Mouse (Mus musculus) hindbrain, embryonic 13.5 days (tissue): ENCODE measurements at regions not wholly inside any gene's neighbourhood (a gene's known extent, or its start where the extent isn't known, plus 50 kb on each side); places are given as distances from the start of the nearest gene placed in this dataset.

ENCODE experiments used
- ATAC-seq: fragments of 200-750 bp; cut with Nextera tagmentation; 2 replicates; pipeline ENCODE4 v1.8.0; 2017; ENCODE audit warnings: moderate TSS enrichment; ENCODE audit not compliant: low FRiP score
- H3K27ac ChIP-seq: fragments of 300-500 bp; sonication (generic); 2 replicates; pipeline ENCODE4 v1.5.1; 2015; ENCODE audit warnings: inconsistent platforms, mild to moderate bottlenecking, moderate library complexity
- H3K27me3 ChIP-seq: fragments of 300-500 bp; sonication (generic); 2 replicates; pipeline ENCODE4 v1.6.1; 2015; ENCODE audit warnings: mild to moderate bottlenecking, inconsistent platforms
- H3K36me3 ChIP-seq: fragments of 300-500 bp; sonication (generic); 2 replicates; pipeline ENCODE4 v1.6.1; 2015; ENCODE audit warnings: mild to moderate bottlenecking, inconsistent platforms
- H3K4me1 ChIP-seq: fragments of 300-500 bp; sonication (generic); replicated peaks from 2 replicates; pipeline ENCODE4 v1.6.1; 2015; ENCODE audit warnings: inconsistent platforms
- H3K4me2 ChIP-seq: fragments of 300-500 bp; sonication (generic); 2 replicates; pipeline ENCODE4 v1.6.1; 2015; ENCODE audit warnings: inconsistent platforms, mild to moderate bottlenecking, moderate library complexity
- H3K4me3 ChIP-seq: fragments of 300-500 bp; sonication (generic); 2 replicates; pipeline ENCODE4 v1.5.1; 2015; ENCODE audit warnings: mild to moderate bottlenecking, inconsistent platforms
- H3K9ac ChIP-seq: fragments of 300-500 bp; sonication (generic); 2 replicates; pipeline ENCODE4 v1.6.1; 2015; ENCODE audit warnings: mild to moderate bottlenecking, inconsistent platforms
- H3K9me3 ChIP-seq: fragments of 300-500 bp; sonication (generic); 2 replicates; pipeline ENCODE4 v1.6.1; 2016; ENCODE audit warnings: inconsistent platforms
- WGBS: fragments of 180-500 bp; shearing (Covaris S2); methylation state at CpG from one replicate; pipeline ENCODE4 v1.1.7; 2015; 5-methylcytosine and 5-hydroxymethylcytosine counted together

- Histone ChIP-seq H3K27me3 (peaks cover 13% of the 10 kb centered on the region; the same call in 1 of the 2 replicates), H3K4me3 (no peak overlapping the region), H3K36me3 (no peaks in the 10 kb centered on the region), H3K9me3 (peaks cover 5% of the 10 kb centered on the region; the same call in 1 of the 2 replicates), H3K4me2 (peak overlapping the region; percentile 32), H3K9ac (peak overlapping the region; percentile 24; the same call in 1 of the 2 replicates), H3K27ac (peak overlapping the region; percentile 91), H3K4me1 (peaks cover 34% of the 10 kb centered on the region)
- peak; percentile 84 for ATAC-seq
- 8% methylated on average over 32 of the region's 32 CpGs for WGBS
These were observed 250.3 kb downstream of the Cryba4 start for GRCm38 (mm10) chr5:112001742-112002701.

- H3K36me3 ChIP-seq: no peaks in the 10 kb centered on the region
- ATAC-seq: no peak
- H3K9me3 ChIP-seq: peaks cover 8% of the 10 kb centered on the region; the same call in 1 of the 2 replicates
- H3K9ac ChIP-seq: no peak overlapping the region
- H3K27me3 ChIP-seq: peaks cover 9% of the 10 kb centered on the region; the same call in 1 of the 2 replicates
- no peak overlapping the region for H3K4me3 ChIP-seq
- H3K4me2 ChIP-seq: no peak overlapping the region
- H3K27ac ChIP-seq: peak overlapping the region; percentile 91
- WGBS: 41% methylated on average over 12 of the region's 12 CpGs
- peaks cover 33% of the 10 kb centered on the region for H3K4me1 ChIP-seq
These were observed 249.3 kb downstream of the Cryba4 start for GRCm38 (mm10) chr5:112002856-112003660.

- Histone ChIP-seq H3K4me2 (no peak overlapping the region), H3K27ac (no peak overlapping the region), H3K4me3 (no peak overlapping the region), H3K9ac (no peak overlapping the region), H3K27me3 (peaks cover 9% of the 10 kb centered on the region; the same call in 1 of the 2 replicates), H3K9me3 (peaks cover 8% of the 10 kb centered on the region; the same call in 1 of the 2 replicates), H3K4me1 (peaks cover 33% of the 10 kb centered on the region), H3K36me3 (no peaks in the 10 kb centered on the region)
- ATAC-seq: no peak
- 82% methylated on average over 3 of the region's 3 CpGs for WGBS
These were observed 248.3 kb downstream of the Cryba4 start for GRCm38 (mm10) chr5:112004041-112004440.

GRCm38 (mm10) chr5:112012505-112013164 is 239.7 kb downstream of the Cryba4 start:
- H3K4me1 ChIP-seq: peaks cover 28% of the 10 kb centered on the region
- H3K27ac ChIP-seq: peak overlapping the region; percentile 20; the same call in 1 of the 2 replicates
- no peak overlapping the region for H3K4me3 ChIP-seq
- 11% methylated on average over 9 of the region's 9 CpGs for WGBS
- H3K27me3 ChIP-seq: peaks cover 22% of the 10 kb centered on the region
- peak; percentile 46; the same call in 1 of the 2 replicates for ATAC-seq
- H3K9ac ChIP-seq: no peak overlapping the region
- H3K36me3 ChIP-seq: no peaks in the 10 kb centered on the region
- H3K4me2 ChIP-seq: no peak overlapping the region
- 0 out of 2 replicates have a peak, but pooled peaks cover 4% of the 10 kb centered on the region for H3K9me3 ChIP-seq

- no peak for ATAC-seq
- no peak overlapping the region for H3K4me3 ChIP-seq
- H3K4me2 ChIP-seq: no peak overlapping the region
- H3K27ac ChIP-seq: no peak overlapping the region
- H3K27me3 ChIP-seq: no peaks in the 10 kb centered on the region
- WGBS: 62% methylated on average over 7 of the region's 7 CpGs
- no peak overlapping the region for H3K9ac ChIP-seq
- 0 out of 2 replicates have a peak, but pooled peaks cover 4% of the 10 kb centered on the region for H3K9me3 ChIP-seq
- peaks cover 13% of the 10 kb centered on the region for H3K4me1 ChIP-seq
- H3K36me3 ChIP-seq: no peaks in the 10 kb centered on the region
These were observed 233.4 kb downstream of the Cryba4 start for GRCm38 (mm10) chr5:112018925-112019324.

DNA sequence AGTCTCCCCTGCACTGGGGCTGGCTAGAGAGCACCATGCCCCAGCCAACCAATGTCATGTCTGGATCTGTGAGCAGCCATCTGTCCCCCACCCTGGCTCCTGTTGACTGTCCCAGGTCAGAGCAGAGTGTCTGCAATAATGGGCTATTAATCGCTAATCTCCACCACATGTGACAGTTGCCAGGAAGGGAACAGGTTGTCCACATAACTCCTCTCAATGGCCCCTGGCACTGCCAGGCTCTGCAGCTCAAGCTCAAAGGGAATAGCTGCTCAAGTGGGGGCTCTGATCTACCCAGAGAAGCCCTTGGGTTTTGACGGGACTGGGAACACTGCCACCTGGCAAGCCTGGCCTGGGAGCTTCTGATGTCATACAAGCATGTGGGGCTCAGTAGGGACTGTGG is 231.4 kb downstream of the Cryba4 start:
- WGBS: 58% methylated on average over 2 of the region's 2 CpGs
- 0 out of 2 replicates have a peak, but pooled peaks have one; percentile 57 for ATAC-seq
- H3K27ac ChIP-seq: no peak overlapping the region

GRCm38 (mm10) chr5:112029955-112030354 is 222.4 kb downstream of the Cryba4 start:
- no peak overlapping the region for H3K4me2 ChIP-seq

More for the DNA sequence above, 231.4 kb downstream of the Cryba4 start:
- Histone ChIP-seq H3K4me3 (no peak overlapping the region), H3K4me2 (no peak overlapping the region), H3K27me3 (0 out of 2 replicates have a peak, but pooled peaks cover 6% of the 10 kb centered on the region), H3K9ac (no peak overlapping the region), H3K4me1 (0 out of 2 replicates have a peak, but pooled peaks cover 10% of the 10 kb centered on the region), H3K9me3 (no peaks in the 10 kb centered on the region), H3K36me3 (no peaks in the 10 kb centered on the region)

DNA sequence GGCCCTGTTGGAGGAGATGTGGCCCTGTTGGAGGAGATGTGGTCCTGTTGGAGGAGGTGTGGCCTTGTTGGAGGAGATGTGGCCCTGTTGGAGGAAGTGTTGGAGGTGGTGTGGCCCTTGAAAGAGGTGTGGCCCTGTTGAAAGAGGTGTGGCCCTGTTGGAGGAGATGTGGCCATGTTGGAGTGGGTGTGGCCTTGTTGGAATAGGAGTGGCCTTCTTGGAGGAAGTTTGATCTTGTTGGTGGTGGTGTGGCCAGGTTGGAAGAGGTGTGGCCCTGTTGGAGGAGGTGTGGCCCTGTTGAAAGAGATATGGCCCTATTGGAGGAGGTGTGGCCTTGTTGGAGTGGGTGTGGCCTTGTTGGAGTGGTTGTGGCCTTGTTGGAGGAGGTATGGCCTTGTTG is 220.3 kb downstream of the Cryba4 start:
- H3K4me3 ChIP-seq: no peak overlapping the region
- H3K9ac ChIP-seq: no peak overlapping the region
- no peaks in the 10 kb centered on the region for H3K9me3 ChIP-seq
- H3K27ac ChIP-seq: no peak overlapping the region
- H3K4me2 ChIP-seq: no peak overlapping the region
- H3K36me3 ChIP-seq: no peaks in the 10 kb centered on the region
- peaks cover 48% of the 10 kb centered on the region for H3K4me1 ChIP-seq
- ATAC-seq: no peak
- H3K27me3 ChIP-seq: peaks cover 8% of the 10 kb centered on the region; the same call in 1 of the 2 replicates

More at GRCm38 (mm10) chr5:112029955-112030354, 222.4 kb downstream of the Cryba4 start:
- peak; percentile 79 for ATAC-seq
- H3K9ac ChIP-seq: no peak overlapping the region
- WGBS: 15% methylated on average over 11 of the region's 11 CpGs
- H3K4me1 ChIP-seq: peaks cover 34% of the 10 kb centered on the region
- peaks cover 8% of the 10 kb centered on the region; the same call in 1 of the 2 replicates for H3K27me3 ChIP-seq
- H3K27ac ChIP-seq: peak overlapping the region; percentile 85
- H3K9me3 ChIP-seq: no peaks in the 10 kb centered on the region
- no peaks in the 10 kb centered on the region for H3K36me3 ChIP-seq
- no peak overlapping the region for H3K4me3 ChIP-seq

GRCm38 (mm10) chr5:112035426-112035825 is 216.9 kb downstream of the Cryba4 start:
- no peak for ATAC-seq
- no peak overlapping the region for H3K27ac ChIP-seq
- 59% methylated on average over 8 of the region's 8 CpGs for WGBS
- H3K27me3 ChIP-seq: peaks cover 8% of the 10 kb centered on the region; the same call in 1 of the 2 replicates
- H3K4me1 ChIP-seq: peaks cover 37% of the 10 kb centered on the region
- no peak overlapping the region for H3K4me2 ChIP-seq
- H3K9ac ChIP-seq: no peak overlapping the region
- no peaks in the 10 kb centered on the region for H3K9me3 ChIP-seq
- H3K4me3 ChIP-seq: no peak overlapping the region
- no peaks in the 10 kb centered on the region for H3K36me3 ChIP-seq

- no peak overlapping the region for H3K4me2 ChIP-seq
- no peaks in the 10 kb centered on the region for H3K9me3 ChIP-seq
- no peak for ATAC-seq
- peaks cover 8% of the 10 kb centered on the region; the same call in 1 of the 2 replicates for H3K27me3 ChIP-seq
- H3K36me3 ChIP-seq: no peaks in the 10 kb centered on the region
- no peak overlapping the region for H3K27ac ChIP-seq
- no peak overlapping the region for H3K4me3 ChIP-seq
- H3K9ac ChIP-seq: no peak overlapping the region
- 76% methylated on average over 8 of the region's 8 CpGs for WGBS
- H3K4me1 ChIP-seq: peaks cover 51% of the 10 kb centered on the region
These were observed 215.2 kb downstream of the Cryba4 start for GRCm38 (mm10) chr5:112037080-112037479.

DNA sequence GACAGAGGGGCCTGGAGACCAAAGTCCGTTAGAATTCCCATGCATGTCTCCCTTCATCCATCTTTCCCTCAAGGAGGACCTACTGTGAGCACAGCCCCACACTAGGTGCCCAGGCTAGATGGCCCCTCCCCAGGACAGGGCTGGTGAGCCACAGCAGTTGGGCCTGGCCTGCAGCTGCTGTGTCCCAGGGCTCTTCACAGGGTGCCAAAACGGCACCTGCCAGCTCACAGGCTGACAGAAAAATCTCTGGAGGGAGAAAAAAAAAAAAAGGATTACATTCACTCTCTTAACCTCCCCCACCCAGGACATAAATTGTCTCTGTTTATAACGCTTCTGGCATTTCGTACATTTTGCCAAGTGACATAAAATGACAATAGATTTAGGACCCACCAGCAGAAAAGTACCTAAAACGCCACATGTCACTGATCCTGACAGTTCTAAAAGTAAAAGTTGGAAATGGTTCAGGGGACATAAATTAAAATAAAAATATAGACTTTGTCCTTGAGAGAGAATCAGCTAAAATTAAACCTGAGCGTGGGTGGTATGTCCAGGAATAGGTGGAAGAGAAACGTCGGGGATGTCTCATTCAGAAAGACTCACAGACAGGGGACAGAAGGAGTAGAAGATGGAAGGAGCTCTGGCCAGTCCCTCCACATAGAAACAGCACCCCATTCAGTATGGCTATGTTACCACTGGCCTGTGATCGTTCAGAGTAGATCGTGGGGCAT is 212.5 kb downstream of the Cryba4 start:
- Histone ChIP-seq H3K27ac (no peak overlapping the region), H3K36me3 (no peaks in the 10 kb centered on the region), H3K4me3 (no peak overlapping the region), H3K4me1 (peaks cover 59% of the 10 kb centered on the region), H3K27me3 (no peaks in the 10 kb centered on the region), H3K9me3 (no peaks in the 10 kb centered on the region), H3K9ac (no peak overlapping the region), H3K4me2 (no peak overlapping the region)
- WGBS: 64% methylated on average over 10 of the region's 10 CpGs
- ATAC-seq: no peak
